In the genomic region with DNA sequence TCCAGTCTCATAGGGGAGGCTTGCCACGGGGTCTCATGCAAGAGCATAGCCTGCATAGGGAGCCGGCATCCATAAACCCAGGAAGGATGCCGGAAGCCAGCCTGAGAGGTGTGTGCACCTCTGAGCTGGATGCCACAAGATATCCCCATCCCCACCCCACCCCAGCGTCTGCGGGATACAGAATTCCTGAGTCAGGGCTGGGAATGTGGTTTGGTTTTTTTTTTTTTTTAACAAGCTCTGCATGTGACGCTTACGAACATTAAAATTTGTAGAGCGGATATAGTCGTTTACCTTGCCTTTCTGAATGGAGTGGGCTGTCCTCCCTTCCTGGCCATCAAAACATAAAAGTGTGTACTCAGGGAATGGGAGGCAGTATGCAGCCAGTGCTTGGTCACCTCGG, we compare ENCODE assay signal across 23 mouse cellular contexts.
DNase-seq lines count a peak whose midpoint lies in the region; ATAC-seq and TF ChIP-seq lines count a peak whose summit lies in the region.
"Had no signal": no experiment of that assay in that cellular context is flagged by ENCODE, and none has a peak within 500 bp of the region (broad histone marks: within the 10 kb centered on the region; RNA-seq: fewer than 3 reads in every experiment).

No protein-coding gene starts in this region.

- no peaks in the 10 kb centered on the region for H3K9me3 ChIP-seq in kidney, embryonic 15.5 days (replicated peaks)
- peaks cover 5% of the 10 kb centered on the region; the same call in 1 of the 2 replicates for H3K9me3 ChIP-seq in liver, embryonic 13.5 days (replicated peaks)
- H3K9me3 ChIP-seq in liver, embryonic 11.5 days (ENCODE audit: control insufficient read depth, low read length) = no peaks in the 10 kb centered on the region
- H3K9me3 ChIP-seq in limb, embryonic 10.5 days (replicated peaks) = no peaks in the 10 kb centered on the region
- H3K9me3 ChIP-seq: forebrain, embryonic 10.5 days; forebrain, embryonic 13.5 days had no signal

- no peak for DNase-seq in kidney, adult 8-10 months
- no peak for DNase-seq in liver, embryonic 13.5 days
- no peak for DNase-seq in liver, embryonic 11.5 days (ENCODE audit: low spot score)
- peak; percentile 59 for DNase-seq in R1 (ENCODE audit: low read depth, low spot score)
- no peak for DNase-seq in limb, embryonic 10.5 days (ENCODE audit: low spot score)
- DNase-seq in thymus, postnatal 4 days = no peak
- DNase-seq: adrenal gland, postnatal 10 days; adrenal gland, postnatal 36 days; cerebellum, adult 18-20 months; cerebellum, adult 9-10 months; cerebellum, postnatal 14 days; gastrocnemius, postnatal 10 days; heart, adult 11 months; heart, postnatal 4 days had no signal

- H3K27me3 ChIP-seq in kidney, embryonic 15.5 days = no peaks in the 10 kb centered on the region
- H3K27me3 ChIP-seq in liver, embryonic 13.5 days = no peaks in the 10 kb centered on the region
- no peaks in the 10 kb centered on the region; the same call in 1 of the 2 replicates for H3K27me3 ChIP-seq in liver, embryonic 11.5 days (replicated peaks; ENCODE audit: control insufficient read depth, insufficient read depth, low read length)
- no peaks in the 10 kb centered on the region for H3K27me3 ChIP-seq in small intestine, adult 2 months (ENCODE audit: control insufficient read depth, insufficient read depth, low read length)
- H3K27me3 ChIP-seq in limb, embryonic 10.5 days (ENCODE audit: low read depth, poor library complexity, severe bottlenecking) = no peaks in the 10 kb centered on the region
- H3K27me3 ChIP-seq: forebrain, embryonic 13.5 days had no signal

- peaks cover 24% of the 10 kb centered on the region for H3K4me1 ChIP-seq in kidney, embryonic 15.5 days
- peaks cover 85% of the 10 kb centered on the region for H3K4me1 ChIP-seq in liver, embryonic 13.5 days (replicated peaks)
- H3K4me1 ChIP-seq in liver, embryonic 11.5 days (replicated peaks; ENCODE audit: control insufficient read depth, insufficient read depth, low read length) = peaks cover 31% of the 10 kb centered on the region
- H3K4me1 ChIP-seq in small intestine, adult 2 months (ENCODE audit: control insufficient read depth, insufficient read depth, insufficient read length, low read length) = peaks cover 23% of the 10 kb centered on the region; the same call in 1 of the 2 replicates
- H3K4me1 ChIP-seq in limb, embryonic 10.5 days = peaks cover 4% of the 10 kb centered on the region; the same call in 1 of the 2 replicates
- H3K4me1 ChIP-seq: forebrain, embryonic 13.5 days had no signal

- H3K36me3 ChIP-seq in kidney, embryonic 15.5 days = no peaks in the 10 kb centered on the region
- no peaks in the 10 kb centered on the region for H3K36me3 ChIP-seq in liver, embryonic 13.5 days
- H3K36me3 ChIP-seq in liver, embryonic 11.5 days (ENCODE audit: control insufficient read depth, insufficient read depth, low read length) = no peaks in the 10 kb centered on the region
- H3K36me3 ChIP-seq in small intestine, adult 2 months (ENCODE audit: control insufficient read depth, insufficient read depth, low read length) = no peaks in the 10 kb centered on the region
- no peaks in the 10 kb centered on the region for H3K36me3 ChIP-seq in limb, embryonic 10.5 days
- H3K36me3 ChIP-seq: forebrain, embryonic 10.5 days; G1E had no signal

- H3K4me3 ChIP-seq in kidney, embryonic 15.5 days (replicated peaks) = no peak overlapping the region
- no peak overlapping the region for H3K4me3 ChIP-seq in liver, embryonic 13.5 days (replicated peaks)
- no peak overlapping the region for H3K4me3 ChIP-seq in liver, embryonic 11.5 days (ENCODE audit: low read depth, low read length)
- H3K4me3 ChIP-seq in small intestine, adult 2 months (ENCODE audit: low read depth, low read length) = no peak overlapping the region
- no peak overlapping the region for H3K4me3 ChIP-seq in limb, embryonic 10.5 days
- H3K4me3 ChIP-seq: forebrain, embryonic 10.5 days; forebrain, embryonic 13.5 days had no signal

- H3K27ac ChIP-seq in kidney, embryonic 15.5 days = 0 out of 2 replicates have a peak overlapping the region, but pooled peaks have one; percentile 8
- peak overlapping the region; percentile 71 for H3K27ac ChIP-seq in liver, embryonic 13.5 days
- H3K27ac ChIP-seq in liver, embryonic 11.5 days (ENCODE audit: low read depth, low read length) = no peak overlapping the region; the same call in none of the 2 replicates
- 0 out of 2 replicates have a peak overlapping the region, but pooled peaks have one; percentile 9 for H3K27ac ChIP-seq in small intestine, adult 2 months (ENCODE audit: insufficient read depth, low read depth, low read length)
- no peak overlapping the region for H3K27ac ChIP-seq in limb, embryonic 10.5 days
- H3K27ac ChIP-seq: forebrain, embryonic 10.5 days; forebrain, embryonic 13.5 days; hindbrain, embryonic 14.5 days; hindbrain, postnatal 0 days had no signal

- TF ChIP-seq POLR2A in small intestine, adult 2 months (IDR thresholded peaks at IDR 0.05; ENCODE audit: low read depth, low read length) = no peak

- TF ChIP-seq CTCF in small intestine, adult 2 months (IDR thresholded peaks at IDR 0.05; ENCODE audit: extremely low read depth, insufficient read length, insufficient replicate concordance, low read depth, low read length) = no peak

- no peak overlapping the region for H3K9ac ChIP-seq in kidney, embryonic 15.5 days
- peak overlapping the region; percentile 40; the same call in 1 of the 2 replicates for H3K9ac ChIP-seq in liver, embryonic 13.5 days
- H3K9ac ChIP-seq in liver, embryonic 11.5 days (ENCODE audit: low read depth, low read length) = no peak overlapping the region
- H3K9ac ChIP-seq: forebrain, embryonic 13.5 days; hindbrain, embryonic 14.5 days had no signal

- no peak for ATAC-seq in kidney, embryonic 15.5 days (replicated peaks; ENCODE audit: low FRiP score)
- no peak for ATAC-seq in liver, embryonic 13.5 days (ENCODE audit: low read depth)
- no peak for ATAC-seq in liver, embryonic 11.5 days (replicated peaks; ENCODE audit: low FRiP score)
- ATAC-seq: forebrain, embryonic 13.5 days; forebrain, embryonic 16.5 days; hindbrain, postnatal 0 days had no signal

- H3K4me2 ChIP-seq in kidney, embryonic 15.5 days = no peak overlapping the region
- no peak overlapping the region for H3K4me2 ChIP-seq in liver, embryonic 13.5 days
- H3K4me2 ChIP-seq in liver, embryonic 11.5 days = no peak overlapping the region
- H3K4me2 ChIP-seq: forebrain, embryonic 13.5 days; heart, embryonic 11.5 days; hindbrain, embryonic 14.5 days had no signal

- whole genome bisulfite sequencing in kidney, embryonic 15.5 days = 48% methylated on average over 10 of the region's 10 CpGs
- WGBS in liver, embryonic 13.5 days (ENCODE audit: insufficient replicate concordance) = 75% methylated on average over 10 of the region's 10 CpGs
- 79% methylated on average over 10 of the region's 10 CpGs for WGBS in liver, embryonic 11.5 days
- WGBS in small intestine, adult 2 months = 81% methylated on average over 10 of the region's 10 CpGs
- WGBS in limb, embryonic 10.5 days = 85% methylated on average over 10 of the region's 10 CpGs

Comparison
In these comparisons a context has a peak if more than half of its experiments do, and no peak if none do; other contexts are left out.
1. H3K27ac ChIP-seq: peak in kidney, embryonic 15.5 days (single experiment), liver, embryonic 13.5 days (single experiment) and small intestine, adult 2 months (single experiment); none in liver, embryonic 11.5 days (single experiment) and limb, embryonic 10.5 days (single experiment).